Mouse (Mus musculus) kidney, postnatal 36 days (tissue): Measurements from ENCODE around the gene Agrp.

Experiments used
- DNase-seq, 2 experiments: peaks; one replicate each; pipeline ENCODE4 v3.0.0; 2021 to 2022; ENCODE audit warnings: mixed read lengths in 2 of 2

Agrp gene

DNA sequence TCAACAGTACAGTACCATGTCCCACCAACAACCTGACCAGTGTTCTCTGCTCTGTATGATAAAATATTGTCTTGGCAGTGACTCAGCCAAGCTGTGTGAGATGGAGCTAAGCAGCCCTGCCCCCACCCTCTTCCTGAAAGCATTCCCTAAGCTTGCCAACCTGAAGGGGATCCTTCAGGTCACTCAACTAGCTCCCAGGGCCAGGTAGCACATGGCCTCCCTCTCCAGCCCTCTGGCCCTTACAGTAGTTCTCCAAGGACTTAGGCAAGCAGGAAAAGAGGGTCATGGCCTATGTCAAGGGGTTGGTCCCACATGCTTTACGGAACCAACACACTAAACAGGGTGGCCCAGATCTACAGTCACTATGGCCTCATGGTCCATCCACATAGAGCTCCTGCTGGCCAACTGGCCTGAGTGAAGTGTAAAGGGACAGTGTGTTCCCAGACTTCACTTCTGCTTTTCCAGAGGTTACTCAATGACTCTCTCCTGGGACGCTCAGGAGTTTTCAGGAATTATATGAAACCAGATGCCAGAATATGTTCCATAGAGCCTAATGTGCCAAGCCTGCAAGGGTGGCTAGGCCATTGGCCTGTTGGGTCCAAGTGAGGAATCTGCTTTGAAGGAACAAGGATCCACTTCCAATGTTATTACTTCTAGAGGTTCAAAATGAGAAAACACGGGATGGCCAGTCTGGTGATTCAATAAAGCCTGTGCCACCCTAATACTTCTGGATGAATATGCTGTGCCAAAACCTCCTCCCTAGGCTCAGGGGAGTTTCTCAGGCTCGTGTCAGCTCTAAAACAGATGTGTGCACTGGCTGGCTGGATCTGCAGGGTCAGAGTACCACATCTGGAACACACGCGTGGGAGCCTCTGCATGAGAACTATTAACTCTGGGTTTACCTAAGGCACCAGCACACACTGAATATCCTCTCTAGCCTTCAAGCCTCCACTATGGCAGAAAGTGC lies 90.5 kb downstream of the Agrp start:
- peak; percentile 50 to 60 for DNase-seq

DNA sequence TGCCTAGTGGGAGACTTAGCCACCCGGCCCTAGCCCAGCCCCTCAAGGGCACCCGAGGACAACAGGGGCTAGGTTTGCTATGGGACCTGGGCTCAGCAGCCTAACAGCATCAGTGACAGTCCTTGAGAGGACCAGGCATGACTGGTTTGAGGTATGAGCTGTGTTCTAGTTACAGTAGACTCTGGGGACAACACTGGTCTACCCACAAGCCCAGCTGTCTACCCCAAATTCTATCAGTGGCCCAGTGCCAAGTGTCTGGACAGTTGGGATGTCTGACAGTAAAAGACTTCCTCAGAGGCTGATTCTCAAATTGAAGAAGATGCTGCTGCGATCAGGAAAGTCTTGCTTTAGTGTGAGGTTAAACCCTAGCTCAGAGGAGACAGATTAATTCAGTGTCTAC lies 91.9 kb downstream of the Agrp start:
- no peak for DNase-seq

DNA sequence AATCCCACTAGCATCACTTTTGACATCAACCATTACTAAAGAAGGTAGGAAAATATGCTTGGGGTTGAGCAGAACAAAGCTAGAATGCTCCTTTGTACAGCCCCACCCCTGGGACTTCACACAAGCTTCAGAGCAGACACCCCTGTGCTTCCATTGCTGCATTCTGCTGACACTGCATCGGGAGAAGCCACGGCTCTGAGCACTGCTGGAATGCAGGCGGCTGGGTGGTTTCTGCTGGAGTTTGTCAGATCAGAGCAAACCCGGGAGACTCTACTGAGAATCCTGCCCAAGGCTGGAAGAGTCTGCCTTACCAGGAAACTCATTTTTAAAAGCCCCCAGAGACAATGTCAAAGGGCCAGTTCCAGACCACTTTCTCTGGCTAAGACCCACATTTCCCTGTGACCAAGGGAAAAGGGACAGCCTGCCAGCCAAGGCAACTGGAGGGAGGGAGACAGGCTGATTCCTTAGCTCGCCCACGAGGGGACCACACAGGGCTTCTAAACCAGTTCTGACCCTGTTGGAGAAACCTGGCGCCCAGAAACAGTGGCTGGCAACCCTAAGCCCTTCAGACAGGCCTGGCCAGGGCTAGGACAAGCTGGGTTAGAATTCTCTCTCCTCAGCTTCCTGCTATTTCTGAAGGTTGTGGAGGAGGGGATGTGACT lies 92.5 kb downstream of the Agrp start:
- peak; percentile 72 to 75 for DNase-seq

DNA sequence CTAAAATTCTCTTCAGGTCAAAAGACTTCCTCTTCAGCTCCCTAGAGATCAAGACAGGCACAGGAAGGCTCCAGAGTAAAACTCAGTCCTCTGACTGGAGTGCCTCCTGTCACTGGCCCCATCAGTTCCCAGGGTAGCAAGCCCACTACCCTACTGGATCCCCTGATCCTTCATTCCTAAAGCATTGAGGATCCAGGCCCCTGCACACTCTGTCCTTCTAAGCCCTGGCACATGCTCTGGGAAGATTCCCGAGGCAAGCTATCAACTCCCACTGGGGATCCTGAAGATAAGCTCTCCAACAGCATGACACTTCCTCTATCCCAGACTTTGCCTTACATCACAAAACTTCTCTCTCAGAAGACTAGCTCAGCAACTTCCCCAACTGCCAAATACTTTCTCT lies 93.5 kb downstream of the Agrp start:
- DNase-seq = no peak

DNA sequence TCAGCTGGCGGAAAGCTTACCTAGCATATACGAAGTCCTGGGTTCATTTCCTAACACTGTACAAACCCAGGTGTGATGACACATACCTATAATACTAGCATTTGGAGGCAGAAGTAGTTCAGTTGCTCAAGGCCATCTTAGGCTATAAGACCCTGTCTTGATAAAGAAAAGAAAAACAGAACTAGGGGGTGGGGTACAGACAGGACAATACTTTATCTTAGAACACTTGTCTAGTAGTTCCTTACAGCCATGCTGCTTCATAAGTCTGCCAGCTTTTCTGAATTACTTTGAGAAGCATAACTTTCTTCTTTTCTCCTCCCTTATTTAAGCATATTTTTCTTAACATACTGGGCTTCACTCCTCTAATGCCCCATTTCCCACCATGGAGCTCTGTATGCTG lies 94.4 kb downstream of the Agrp start:
- no peak for DNase-seq

DNA sequence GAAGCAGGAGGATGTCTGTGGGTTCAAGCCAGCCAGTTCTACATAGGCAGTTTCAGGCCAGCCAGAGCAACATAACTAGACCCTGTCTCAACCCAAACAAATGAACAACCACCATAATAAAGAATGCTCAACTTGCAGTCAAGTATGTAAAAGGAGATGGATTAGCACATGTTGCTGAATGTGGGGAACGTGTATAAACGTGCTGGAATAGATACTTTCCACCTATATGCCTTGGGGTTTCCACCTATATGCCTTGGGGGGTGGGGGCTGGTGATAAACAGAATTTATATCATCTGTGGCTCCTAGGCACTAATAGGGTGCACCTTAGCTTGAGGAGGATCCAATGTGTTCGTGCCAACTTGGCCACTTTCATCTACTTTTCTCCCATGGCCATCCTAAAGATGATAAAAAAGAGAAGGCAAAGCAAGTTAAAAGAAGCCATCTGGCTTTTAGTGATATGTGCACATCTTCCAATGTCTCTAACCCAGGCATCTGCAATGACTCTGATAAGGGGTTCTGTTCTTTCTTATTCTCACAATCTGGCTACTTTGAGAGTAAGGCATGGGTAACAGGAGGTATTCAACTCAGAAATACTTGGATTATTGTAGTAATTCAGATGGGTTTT lies 95.0 kb downstream of the Agrp start:
- DNase-seq = no peak

DNA sequence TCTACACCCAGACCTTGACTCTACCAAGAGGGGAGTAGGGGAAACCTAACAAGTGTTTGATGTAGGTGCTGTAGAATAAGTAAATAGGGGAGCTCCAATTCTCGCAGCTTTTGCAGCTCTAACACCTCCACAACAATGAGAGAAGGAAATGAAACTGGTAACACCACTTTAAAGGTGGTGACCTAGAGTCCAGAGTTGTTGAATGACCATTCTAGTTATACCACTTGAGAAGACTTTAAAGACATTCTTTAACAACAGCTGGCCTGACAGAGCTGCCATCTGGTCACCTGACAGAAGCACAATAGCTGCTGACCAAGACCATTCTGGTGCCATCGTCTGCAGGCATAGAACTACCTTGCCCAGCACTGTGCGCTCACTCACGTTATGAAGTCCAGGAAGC lies 98.3 kb downstream of the Agrp start:
- DNase-seq = no peak

DNA sequence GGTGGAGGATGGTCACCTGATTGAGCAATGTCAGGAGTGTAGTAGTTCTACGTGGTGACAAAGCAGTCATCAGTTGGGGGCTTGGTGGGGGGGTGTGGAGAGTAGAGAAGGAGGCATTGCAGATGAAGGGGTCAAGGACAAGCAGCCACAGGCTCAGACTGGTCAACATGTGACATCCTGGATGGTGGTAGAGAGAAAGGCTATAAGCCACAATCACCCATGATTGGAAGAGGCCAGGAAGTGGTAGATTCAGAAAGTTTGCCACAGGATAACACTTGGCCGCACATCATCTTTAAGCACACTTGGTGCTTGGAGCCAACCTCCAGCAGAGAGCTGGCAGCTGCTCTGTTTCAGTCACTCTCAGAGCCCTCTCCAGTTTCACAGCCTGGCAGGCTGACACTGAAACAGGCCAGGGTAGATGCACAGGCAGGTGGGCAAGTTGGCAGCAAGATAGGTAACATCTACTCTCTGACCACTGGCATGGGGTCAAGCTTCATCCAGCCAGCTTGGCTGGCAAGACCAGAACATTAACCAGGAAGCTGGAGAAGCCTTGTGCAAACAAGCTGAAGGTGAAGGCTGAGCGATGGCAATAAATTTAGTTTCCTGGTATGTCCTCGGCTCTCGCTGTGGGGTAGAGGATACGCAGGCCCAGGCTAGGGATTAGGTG lies 100.0 kb downstream of the Agrp start:
- DNase-seq = no peak

DNA sequence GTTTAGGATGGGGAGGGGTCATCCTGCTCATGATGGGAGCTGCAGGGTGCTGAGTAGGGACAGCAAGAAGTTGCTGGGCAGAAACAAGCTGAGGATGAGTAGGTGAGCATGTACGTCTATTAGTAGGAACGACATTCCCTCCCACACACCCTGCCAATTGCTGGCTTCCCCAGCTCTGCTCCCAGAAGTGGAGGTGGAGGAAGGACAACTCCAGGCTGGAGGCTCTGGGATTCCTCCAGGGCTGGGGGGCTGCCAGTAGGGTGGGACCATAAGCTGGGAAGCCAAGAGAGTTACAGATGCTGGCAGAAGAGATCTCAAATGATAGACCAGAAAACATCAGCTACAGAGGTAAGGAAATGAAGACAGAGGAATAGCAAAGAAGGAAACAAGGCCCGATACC lies 100.6 kb downstream of the Agrp start:
- DNase-seq = no peak

DNA sequence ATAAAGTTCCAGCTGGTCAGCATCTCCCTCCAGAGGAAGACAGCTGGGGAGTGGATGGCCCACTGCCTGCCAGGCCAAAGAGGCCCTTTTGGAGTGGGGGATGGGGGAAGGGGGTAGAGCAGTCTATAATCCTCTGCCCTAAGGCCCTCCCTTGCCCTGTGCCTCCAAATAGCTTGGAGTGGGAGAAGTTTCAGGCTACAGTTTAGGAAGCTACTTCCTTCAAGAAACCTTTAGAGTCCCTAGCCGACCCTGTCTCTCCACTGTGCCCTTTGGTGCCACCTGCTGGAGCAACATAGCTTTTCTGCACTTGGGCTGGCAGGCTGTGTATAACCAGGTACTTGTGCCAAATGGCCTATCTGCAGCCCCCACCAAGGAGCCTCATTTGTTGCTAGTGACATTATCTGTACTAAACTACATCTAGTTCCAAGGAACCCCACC lies 103.3 kb downstream of the Agrp start:
- DNase-seq = peak; percentile 71 to 90

DNA sequence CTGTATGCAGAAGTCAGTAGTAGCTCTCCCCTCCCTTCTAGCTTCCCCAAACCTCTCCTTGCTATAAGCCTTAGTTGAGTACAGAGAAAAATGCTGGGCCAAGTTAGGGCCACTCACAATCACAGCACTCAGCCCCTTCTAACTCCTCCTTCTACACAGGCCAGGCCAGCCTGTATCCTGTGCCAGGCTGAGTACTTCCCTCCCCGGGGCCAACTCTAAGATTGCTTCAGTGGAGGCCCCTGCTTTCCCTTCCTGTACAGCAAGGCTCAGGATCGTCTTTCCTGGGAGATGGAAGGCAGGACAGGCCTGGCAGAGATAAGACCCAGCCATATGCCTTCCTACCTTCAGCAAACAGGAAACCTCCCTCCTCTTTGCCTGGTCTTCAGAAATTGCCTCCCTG lies 103.8 kb downstream of the Agrp start:
- DNase-seq = no peak

DNA sequence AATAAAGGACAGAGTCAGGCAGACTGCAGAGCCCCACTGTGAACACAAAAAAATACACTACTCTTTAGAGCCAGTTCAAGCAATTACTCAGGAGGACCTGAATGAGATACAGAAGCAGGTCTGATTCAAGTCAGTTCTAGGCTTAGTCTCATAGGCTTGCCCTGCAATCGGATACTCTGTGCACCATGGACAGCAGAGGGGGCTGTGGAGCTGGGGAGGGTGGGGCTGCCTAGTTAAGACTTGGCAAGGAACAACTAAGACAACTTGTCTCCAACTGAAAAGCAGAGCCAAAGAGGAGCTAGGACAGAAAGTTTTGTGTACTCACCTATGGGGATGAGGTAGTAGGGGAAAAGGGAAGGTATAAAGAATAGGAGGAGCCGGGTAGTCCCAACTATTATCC lies 105.4 kb downstream of the Agrp start:
- DNase-seq = peak; percentile 54 to 82

DNA sequence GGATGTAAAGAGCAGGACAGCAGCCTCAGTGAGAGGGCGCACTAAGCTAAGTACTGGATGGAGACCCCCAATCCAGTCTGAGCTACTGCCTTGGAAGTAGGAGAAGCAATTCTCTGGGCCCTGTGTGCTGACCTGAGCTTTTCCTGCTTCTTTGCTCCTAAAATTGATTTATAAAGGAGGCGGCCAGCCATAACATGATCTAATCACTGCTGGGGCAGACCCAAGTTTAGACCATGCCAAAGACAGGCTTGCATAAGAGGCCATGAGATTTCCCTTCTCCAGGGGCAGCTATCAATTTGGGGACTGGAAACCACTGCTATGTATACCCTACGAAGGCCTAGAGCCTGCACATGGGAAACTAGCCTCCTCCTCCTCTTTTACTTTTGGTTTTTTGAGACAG lies 107.9 kb downstream of the Agrp start:
- peak; percentile 31 to 45 for DNase-seq

DNA sequence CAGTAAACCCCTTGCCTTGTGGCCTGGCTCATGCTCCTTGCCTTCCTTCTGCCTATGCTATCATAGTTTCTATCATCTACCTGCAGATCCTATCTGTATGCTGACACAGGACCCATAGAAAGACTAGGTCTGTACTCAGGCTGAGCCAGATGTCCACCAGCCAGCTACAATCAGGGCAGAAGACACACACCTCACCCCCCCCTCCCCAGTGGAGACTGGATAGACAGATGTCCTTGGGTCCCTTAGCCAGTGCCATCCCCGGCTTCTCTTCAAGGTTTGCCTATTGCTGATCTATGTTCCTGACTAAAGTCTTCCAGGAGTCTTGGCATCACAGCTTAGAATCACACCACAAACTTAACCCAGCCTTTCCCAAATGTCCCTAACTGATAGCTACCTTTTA lies 109.0 kb downstream of the Agrp start:
- DNase-seq = no peak

DNA sequence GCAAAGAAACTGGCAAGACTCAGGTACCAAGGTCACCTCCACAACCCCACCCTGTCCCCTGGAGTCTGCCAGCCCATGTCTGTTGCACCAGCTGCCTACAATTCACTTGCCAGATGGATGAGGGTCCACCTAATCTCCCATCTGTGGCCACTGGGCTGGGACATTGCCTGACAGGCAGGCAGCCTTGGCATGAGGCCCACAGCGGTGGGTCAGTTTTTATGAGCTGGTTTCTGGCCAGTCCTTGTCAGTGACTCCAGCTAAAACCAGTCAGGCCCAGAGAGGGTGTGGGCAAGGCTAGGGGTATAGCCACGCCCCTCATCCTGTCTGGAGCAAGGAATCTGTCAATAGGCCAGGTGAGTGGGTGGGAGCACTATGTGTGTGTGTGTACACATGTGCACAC lies 110.1 kb downstream of the Agrp start:
- DNase-seq = peak; percentile 81 to 82

DNA sequence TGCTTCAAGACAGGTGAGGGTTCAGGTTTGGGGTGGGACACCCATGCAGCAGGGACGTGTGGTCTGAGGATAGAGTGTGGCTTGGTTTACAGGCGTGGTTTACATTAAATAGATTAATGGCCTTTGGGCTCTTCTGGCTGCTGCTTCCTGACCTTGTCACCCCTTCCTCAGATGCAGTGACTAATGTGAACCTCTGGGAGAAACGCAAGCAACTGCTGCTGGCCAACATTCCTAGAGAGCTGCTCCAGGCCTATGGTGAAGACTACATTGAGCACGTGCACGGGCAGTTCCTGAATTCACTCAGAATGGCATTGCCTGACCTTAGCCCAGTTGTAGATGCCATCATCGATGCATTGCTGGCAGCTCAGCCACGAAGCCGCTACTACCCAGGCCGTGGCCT lies 114.3 kb downstream of the Agrp start:
- DNase-seq = no peak

DNA sequence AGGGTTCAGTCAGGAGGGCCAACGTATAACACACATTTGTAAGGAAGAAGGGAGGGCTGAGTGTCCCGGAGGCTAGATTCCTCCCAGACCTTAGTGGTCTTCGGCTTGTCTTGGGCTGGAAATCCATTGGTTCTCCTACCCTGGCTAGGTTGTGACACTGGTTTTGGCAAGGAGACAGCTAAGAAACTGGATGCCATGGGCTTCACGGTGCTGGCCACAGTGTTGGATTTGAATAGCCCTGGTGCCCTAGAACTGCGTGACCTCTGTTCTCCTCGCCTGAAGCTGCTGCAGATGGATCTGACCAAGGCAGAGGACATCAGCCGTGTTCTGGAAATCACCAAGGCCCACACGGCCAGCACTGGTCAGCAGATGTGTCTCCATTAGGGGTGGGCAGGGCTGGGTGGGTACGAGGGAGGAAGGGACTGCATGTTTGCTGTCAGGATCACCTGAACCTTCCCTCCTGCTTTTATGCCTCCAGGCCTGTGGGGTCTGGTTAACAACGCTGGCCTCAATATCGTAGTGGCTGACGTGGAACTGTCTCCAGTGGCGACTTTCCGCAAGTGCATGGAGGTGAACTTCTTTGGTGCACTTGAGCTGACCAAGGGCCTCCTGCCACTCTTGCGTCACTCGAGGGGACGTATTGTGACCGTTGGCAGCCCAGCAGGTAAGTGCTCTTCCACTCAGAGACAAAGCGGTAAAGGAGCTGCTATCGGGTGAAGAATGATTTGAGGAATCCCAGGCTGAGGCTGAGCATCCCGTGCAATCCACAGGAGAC lies 115.0 kb downstream of the Agrp start:
- no peak for DNase-seq

DNA sequence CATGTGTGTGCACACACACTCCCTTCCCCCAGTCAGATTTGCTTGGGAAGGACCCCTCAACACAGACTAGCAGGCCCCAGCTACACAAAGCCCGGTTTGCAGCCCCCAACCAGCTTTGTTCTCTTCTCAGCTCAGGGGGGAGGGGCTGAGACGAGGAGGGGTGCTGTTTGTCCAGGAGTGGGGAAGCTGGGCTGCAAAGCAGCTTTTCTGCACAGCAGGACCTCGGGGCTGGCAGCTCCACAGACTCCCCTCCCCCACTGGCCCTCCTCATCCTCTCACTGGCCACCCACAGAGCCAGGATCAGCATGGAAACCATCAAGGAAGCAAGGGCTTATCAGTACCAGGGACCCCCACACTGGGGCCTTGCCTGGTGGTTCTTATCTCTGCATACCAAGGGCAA lies 116.1 kb downstream of the Agrp start:
- no peak for DNase-seq

DNA sequence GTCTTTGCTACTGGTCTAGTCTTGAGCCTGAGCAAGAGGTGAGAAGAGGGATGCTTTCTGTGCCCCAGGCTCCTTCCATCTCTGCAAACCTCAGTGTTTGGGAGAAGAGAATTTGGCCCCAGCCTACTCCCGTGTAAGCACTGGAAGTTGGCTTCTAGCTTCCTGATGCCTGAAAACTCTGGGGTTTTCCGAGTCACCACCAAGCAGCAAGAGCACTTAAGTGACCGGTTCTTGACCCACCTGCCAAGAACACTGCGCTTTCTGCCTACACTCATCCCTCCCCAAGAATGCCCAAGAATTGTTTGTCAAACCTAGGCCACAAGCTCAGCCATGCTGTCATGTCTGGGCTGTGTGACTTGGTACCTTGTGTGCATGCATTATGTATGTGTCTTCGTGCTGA lies 116.7 kb downstream of the Agrp start:
- no peak for DNase-seq

DNA sequence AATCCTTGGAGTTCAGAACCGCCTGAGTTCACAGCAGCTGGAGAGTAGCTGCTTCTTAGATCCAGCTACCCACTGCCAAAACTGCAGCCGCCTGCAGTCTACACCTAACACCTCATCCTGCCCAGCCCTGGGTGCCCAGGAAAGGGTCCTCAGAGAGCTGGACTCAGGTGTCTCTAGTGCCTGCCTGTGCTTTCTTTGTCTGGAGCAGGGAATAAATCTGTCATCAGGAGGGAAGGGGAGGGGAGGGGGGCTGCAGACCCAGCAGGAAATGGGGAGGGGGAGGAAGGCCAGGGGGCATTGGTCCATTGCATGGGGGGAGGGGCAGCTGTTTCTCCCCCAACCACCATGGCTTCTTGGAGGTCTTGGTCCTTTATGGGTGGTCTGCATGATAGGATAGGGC lies 117.6 kb downstream of the Agrp start:
- DNase-seq = no peak

DNA sequence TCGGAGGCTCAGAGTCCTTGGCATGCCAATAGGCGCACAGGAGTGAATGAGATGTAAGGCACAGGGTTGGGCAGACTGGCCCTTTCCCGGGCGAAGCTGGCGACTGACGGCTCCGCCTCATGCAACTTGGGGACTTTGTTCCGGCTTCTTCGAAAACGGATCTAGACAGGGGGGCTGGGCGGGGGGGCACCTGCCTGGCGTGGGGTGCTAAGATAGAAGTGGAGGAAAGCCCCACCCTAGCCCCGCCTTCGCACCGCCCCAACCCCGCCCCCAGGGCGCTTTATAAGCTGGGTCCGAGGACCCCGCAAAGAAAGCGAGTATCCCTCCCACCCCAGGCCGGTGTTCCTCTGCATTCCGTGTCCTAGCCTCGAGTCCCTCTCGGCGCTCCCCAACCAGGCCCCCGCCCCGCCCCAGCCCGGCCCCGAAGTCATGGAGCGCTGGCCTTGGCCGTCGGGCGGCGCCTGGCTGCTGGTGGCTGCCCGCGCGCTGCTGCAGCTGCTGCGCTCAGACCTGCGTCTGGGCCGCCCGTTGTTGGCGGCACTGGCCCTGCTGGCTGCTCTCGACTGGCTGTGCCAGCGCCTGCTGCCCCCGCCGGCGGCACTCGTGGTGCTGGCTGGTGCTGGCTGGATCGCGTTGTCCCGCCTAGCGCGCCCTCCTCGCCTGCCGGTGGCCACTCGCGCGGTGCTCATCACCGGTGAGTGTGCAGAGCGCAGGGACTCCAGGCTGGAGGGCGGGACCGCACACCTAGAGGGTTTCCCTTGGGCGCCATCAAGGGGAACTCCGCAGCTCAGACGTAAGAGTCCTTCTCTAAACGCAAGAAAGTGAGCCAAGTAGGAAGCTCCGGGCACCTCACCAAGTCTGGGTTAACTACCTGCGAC lies 118.5 kb downstream of the Agrp start, which contains the start of gene Hsd11b2:
Hsd11b2 (plus strand) TSS at position 320 of the 878 bp plus-strand sequence.
- DNase-seq = peak; percentile 67 to 73
